Mouse (Mus musculus) right cerebral cortex, postnatal 25 days (tissue): Measurements from ENCODE around the gene Parva.

ENCODE experiments used
- DNase-seq: peaks from one replicate; pipeline ENCODE4 v3.0.0; 2022

The Parva gene

GRCm38 (mm10) chr7:112479116-112479515 is 51.8 kb downstream of the Parva start:
- peak; percentile 31 for DNase-seq

GRCm38 (mm10) chr7:112481031-112481430 is 53.7 kb downstream of the Parva start:
- no peak for DNase-seq

DNA sequence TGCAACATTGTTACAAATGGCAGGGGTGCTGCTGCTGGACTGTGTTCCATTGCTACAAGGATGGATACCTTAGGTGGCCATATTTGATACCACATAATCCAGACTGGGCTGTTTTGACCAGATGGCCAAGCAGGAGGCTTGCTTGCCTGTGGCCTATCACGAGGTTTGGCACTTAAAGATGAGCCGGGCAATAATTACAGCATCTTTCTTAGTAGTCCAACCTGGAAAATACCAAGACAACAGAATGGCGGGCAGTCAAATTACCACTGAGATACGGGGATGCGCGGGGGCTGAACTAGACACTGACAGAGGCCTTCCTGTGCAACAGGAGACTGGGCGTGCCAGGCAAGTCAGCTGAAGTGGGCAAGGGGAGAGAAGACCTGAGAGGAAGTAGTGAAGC is 55.3 kb downstream of the Parva start:
- no peak for DNase-seq

- no peak for DNase-seq
Observed at GRCm38 (mm10) chr7:112483382-112483781, 56.1 kb downstream of the Parva start.

DNA sequence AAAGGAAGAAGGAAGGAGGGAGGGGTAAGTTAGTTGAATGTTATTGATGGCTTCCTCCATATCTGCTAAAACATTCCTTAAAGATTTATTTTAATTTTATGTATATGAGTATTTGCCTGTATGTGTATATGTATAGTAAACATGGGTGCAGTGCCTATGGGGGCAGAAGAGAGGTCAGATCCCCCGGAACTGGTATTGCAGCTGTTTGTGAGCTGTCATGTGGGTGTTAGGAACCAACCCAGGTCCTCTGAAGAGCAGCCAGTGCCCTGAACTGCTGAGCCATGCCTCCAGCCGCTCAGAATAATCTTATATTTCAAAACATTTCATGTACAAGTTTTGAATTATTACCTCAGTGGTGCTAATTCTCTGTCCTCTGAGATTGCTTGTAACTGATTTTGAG is 63.5 kb downstream of the Parva start:
- no peak for DNase-seq

- DNase-seq: no peak
Observed at GRCm38 (mm10) chr7:112491737-112492136, 64.4 kb downstream of the Parva start.

DNA sequence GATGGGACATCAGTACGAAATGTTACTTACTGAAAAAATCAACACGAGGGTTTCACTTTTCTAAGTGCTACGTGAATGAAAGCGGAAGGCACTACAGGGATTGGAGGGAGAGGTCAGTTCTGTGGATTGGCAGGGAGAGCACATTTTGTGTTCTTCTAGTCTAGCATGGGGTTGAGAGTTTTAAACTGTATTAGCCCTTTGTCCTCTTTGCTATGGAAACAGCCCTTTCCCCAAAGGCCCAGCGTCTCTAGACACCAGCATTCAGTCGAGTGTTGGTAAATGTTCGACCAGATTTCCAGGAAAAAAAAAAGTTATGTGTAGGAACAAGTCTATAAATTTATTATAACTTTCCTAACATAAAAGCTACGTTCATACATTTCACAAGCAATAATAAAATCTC is 68.6 kb downstream of the Parva start:
- no peak for DNase-seq

- DNase-seq: no peak
Observed at GRCm38 (mm10) chr7:112496921-112497320, 69.6 kb downstream of the Parva start.

- no peak for DNase-seq
Observed at GRCm38 (mm10) chr7:112498591-112499301, 71.4 kb downstream of the Parva start.

- peak; percentile 6 for DNase-seq
Observed at GRCm38 (mm10) chr7:112499453-112500133, 72.3 kb downstream of the Parva start.

DNA sequence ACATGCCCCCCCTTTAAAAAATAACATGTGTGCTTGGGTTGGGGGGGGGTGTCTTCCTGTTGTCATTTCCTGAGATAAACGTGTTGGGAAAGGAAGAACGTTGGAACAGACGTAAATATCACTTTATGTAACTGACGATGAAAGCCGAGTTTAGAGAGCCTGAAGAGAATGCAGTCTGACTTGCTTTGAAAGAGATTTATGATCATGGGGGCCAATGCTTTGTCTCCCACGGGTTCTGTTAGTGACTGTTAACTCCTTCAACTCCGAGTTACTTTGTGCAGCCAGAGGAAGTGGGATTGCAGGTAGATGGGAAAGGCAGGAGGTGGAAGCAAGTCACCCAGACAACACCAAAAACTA is 72.8 kb downstream of the Parva start:
- no peak for DNase-seq

DNA sequence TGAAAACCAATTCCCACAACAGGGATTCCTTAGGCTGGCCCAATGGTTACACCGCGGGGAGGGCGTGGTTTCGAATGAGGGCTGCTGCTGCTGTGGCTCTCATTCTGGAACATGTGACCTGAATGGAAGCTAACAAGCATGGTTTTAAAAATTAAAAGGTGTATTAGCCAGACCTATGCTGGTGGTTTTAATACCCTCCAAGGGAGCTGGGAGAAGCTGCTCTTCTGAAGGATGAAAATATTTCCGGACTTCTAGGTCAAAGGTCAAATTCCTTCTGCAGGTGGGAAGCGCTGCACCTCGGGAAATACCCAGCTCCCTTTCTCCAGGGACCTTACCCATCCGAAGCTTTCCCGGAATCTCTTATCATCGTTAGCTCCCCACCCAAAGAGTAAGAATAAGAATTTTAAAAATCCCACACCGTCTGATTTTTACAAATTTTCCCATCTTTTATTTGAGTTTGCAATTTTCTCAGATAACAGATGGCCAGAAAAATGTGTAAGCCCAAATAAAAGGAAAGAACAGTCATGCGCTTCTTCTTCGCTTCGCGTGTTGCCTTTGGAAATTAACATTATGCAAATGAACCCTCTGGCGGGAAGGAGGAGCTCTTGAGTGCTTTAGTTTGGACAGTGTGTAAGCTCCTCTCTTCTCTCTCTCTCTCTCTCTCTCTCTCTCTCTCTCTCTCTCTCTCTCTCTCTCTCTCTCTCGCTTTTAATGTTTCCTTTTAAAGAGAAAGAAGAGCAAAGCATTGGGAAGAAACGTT is 74.9 kb downstream of the Parva start:
- no peak for DNase-seq

DNA sequence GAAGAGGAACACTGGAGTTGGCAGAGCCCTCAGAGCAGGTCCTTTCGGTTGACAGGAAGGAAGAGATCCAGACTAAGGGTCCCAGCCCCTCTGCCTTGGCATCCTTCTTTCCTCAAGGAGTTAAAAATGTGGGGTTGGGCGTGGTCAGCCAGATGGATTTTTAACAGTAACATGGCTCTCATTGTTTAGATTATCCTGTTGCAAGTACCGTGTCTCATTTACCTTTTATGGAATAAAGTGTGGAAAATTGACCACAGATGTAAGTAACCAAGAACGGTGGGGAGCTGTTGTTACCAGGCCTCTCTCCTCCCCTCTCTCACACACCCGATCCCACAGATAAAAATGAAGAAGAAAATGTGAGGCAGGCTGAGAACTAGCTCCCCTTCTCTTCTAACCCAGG is 75.5 kb downstream of the Parva start:
- no peak for DNase-seq

GRCm38 (mm10) chr7:112503448-112503847 is 76.1 kb downstream of the Parva start:
- no peak for DNase-seq

- DNase-seq: no peak
Observed at GRCm38 (mm10) chr7:112503917-112504316, 76.6 kb downstream of the Parva start.

DNA sequence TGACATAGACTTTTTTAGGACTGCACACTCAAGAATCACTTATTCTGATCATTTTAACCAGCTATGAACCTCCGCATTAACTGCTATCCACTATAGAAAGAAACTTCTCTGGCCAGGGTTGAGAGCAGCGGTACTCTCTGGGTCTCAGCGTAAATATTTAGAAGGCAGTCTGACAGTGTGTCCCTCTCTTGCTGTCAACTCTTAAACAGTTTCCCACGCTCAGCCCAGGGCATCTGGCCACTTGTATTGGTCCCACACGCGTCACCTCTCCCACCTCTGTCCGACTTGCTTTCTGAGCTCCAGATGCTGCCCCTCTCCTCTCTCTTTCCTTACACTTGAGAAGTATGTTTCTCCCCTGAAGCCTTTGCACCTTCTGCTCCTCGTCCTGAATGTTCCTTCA is 81.8 kb downstream of the Parva start:
- DNase-seq: no peak

DNA sequence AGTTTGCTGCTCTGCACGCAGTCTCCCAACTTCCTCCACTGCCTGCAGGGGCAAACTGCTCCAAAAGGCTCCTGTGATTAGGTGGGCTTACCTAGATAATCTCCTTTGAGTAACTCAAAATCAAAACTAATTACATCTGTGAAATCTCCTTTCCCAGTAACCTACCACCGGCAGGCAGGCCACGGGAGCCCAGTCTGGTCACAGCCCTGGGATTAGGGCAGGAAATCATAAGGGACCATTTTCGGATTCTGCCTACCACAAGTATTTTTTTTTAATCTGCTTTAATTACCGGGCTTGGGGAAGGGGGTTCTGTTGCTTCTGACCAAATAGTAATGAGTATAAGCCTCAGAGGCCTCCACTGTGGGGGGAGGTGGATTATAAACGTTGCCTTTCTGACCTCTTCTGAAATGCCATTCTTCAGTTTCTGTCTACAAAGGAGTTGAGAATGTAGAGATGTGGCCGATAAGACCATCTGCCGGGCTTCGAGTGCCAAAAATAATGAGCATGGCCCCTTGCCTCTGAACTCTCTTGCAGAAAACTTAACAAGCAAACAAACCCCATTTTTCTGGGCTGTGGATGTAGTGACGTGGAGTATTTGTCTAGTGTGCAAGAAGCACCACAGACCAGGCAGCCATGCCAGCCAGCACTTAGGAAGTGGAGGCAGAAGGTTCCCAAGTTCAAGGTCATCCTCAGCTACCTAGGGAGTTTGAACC is 83.2 kb downstream of the Parva start:
- DNase-seq: no peak

DNA sequence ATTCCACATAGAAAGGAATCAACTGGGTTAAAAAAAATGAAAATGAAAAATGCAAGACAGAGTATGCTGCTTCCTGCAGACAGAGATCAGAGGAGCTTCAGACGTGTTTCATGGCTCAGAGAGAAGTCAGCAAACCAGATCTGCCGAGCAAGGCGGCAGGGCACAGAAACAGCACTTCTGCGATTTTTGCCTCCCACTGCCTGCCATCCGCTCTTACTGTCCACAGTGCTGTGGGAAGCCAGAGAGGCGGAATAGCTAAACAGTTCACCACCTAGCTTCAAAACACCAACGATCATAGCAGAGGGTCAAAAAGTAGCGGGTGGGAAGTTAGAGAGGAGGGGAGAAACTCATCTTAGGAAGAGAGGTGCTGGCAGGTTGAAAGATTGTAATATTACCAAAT is 84.0 kb downstream of the Parva start:
- no peak for DNase-seq

DNA sequence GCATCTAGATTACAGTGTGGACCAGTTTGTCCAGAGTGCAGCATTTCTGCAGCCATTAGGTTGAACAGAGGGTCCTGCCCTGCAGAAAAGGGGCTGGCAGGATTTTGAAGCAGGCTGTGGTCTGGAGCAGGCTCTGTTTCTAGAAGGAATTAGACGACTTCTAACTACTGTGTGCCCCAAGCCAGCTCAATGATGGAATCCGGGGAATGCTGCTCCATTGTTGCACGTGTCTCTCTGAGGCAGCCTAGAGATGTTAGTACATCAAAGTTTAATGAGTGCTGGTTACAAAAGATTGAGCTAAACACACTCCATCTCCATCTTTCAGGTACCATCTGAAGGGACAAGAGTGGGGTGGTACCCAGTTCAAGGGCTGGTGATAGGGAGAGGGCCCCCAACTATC is 85.0 kb downstream of the Parva start:
- DNase-seq: no peak

DNA sequence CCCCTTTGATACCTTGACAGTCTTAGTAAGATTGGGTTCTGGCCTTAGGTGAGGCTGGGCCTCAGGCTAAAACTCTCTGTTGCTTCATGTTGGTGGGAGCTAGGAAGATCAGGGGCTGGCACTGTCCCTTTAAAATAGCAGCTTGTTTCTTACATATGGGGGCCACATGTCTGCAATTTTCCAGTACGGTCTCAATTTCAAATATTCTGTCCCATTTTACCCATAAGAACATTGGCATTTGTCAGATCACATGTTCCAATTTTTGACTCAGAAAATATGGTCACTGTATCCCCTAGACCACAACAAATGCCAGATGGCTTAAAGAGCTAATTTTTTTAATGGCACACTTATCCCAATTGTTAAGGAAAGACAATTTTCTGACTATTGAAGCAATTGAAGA is 85.6 kb downstream of the Parva start:
- no peak for DNase-seq

- no peak for DNase-seq
Observed at GRCm38 (mm10) chr7:112514636-112515193, 87.4 kb downstream of the Parva start.

- no peak for DNase-seq
Observed at GRCm38 (mm10) chr7:112525465-112525864, 98.2 kb downstream of the Parva start.

DNA sequence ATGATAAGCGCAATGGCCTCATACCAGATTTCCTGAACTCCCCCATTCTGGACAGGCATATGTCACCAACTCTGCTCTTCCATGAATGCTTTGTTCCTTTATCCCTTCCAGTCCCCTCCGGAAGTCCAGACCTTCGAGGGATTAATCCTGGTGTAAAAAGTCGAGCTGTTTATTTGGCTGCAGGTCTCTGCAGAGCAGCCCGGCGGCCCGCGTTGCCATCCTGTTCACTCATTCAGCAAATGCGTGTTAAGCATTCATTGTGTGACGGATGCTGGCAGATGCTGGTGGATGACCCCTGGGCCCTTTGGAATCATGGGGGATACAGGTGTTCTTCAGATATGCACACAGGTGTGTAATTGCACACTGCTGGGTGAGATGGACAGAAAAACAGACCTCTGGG is 98.9 kb downstream of the Parva start:
- DNase-seq: no peak
